Mouse (Mus musculus): ENCODE data around the gene Sh3glb1. TPM values are rescaled to one million over a fixed set of nuclear protein-coding genes. Genes with fewer than 3 reads are reported as not detected.
"Not testable (repeated sequence)": the region's sequence is repeated elsewhere in the genome, so short reads cannot be mapped to it uniquely, and the experiment has no call there.

Gene Sh3glb1
- polyA plus RNA-seq, 1 experiment, result 106 TPM

- no peaks in the 10 kb centered on the region for H3K36me3 ChIP-seq (ENCODE audit: control insufficient read depth, insufficient read depth)
- no peak overlapping the region for H3K4me3 ChIP-seq (ENCODE audit: insufficient read depth, poor library complexity, severe bottlenecking)
- H3K79me2 ChIP-seq (ENCODE audit: control insufficient read depth, insufficient read depth), result no peaks in the 10 kb centered on the region
- TF ChIP-seq MAX (IDR thresholded peaks at IDR 0.05) (no peak), FOSL1 (IDR thresholded peaks at IDR 0.05; ENCODE audit: insufficient read depth, low read length, poor library complexity, severe bottlenecking) (no peak), MYOG (IDR thresholded peaks at IDR 0.05; ENCODE audit: control insufficient read depth, extremely low read depth, insufficient read length) (no peak), CEBPB (IDR thresholded peaks at IDR 0.05; ENCODE audit: low read depth) (no peak), CTCF (IDR thresholded peaks at IDR 0.05; ENCODE audit: control insufficient read depth, insufficient read depth, insufficient read length) (no peak)
- H3ac ChIP-seq (ENCODE audit: control insufficient read depth, insufficient read length, low read depth), result no peak overlapping the region
- no peaks in the 10 kb centered on the region for H3K79me3 ChIP-seq (ENCODE audit: low read depth)
- no peaks in the 10 kb centered on the region for H3K27me3 ChIP-seq (ENCODE audit: control insufficient read depth, insufficient read depth, insufficient read length)
Measured at GRCm38 (mm10) chr3:144753120-144753519, 33.0 kb upstream of the Sh3glb1 start.

- H3ac ChIP-seq (ENCODE audit: control insufficient read depth, insufficient read length, low read depth); H3K36me3 ChIP-seq (ENCODE audit: control insufficient read depth, insufficient read depth); H3K27me3 ChIP-seq (ENCODE audit: control insufficient read depth, insufficient read depth, insufficient read length); H3K79me2 ChIP-seq (ENCODE audit: control insufficient read depth, insufficient read depth); H3K79me3 ChIP-seq (ENCODE audit: low read depth); H3K4me3 ChIP-seq (ENCODE audit: insufficient read depth, poor library complexity, severe bottlenecking): not testable (repeated sequence)
Measured at GRCm38 (mm10) chr3:144749062-144749963, 29.2 kb upstream of the Sh3glb1 start.

- H3K27me3 ChIP-seq (ENCODE audit: control insufficient read depth, insufficient read depth, insufficient read length); H3ac ChIP-seq (ENCODE audit: control insufficient read depth, insufficient read length, low read depth); H3K79me3 ChIP-seq (ENCODE audit: low read depth); H3K4me3 ChIP-seq (ENCODE audit: insufficient read depth, poor library complexity, severe bottlenecking); H3K36me3 ChIP-seq (ENCODE audit: control insufficient read depth, insufficient read depth); H3K79me2 ChIP-seq (ENCODE audit: control insufficient read depth, insufficient read depth): not testable (repeated sequence)
Measured at GRCm38 (mm10) chr3:144747706-144748105, 27.6 kb upstream of the Sh3glb1 start.

- H3K4me3 ChIP-seq (ENCODE audit: insufficient read depth, poor library complexity, severe bottlenecking); H3K36me3 ChIP-seq (ENCODE audit: control insufficient read depth, insufficient read depth); H3K79me2 ChIP-seq (ENCODE audit: control insufficient read depth, insufficient read depth); H3ac ChIP-seq (ENCODE audit: control insufficient read depth, insufficient read length, low read depth); H3K79me3 ChIP-seq (ENCODE audit: low read depth); H3K27me3 ChIP-seq (ENCODE audit: control insufficient read depth, insufficient read depth, insufficient read length): not testable (repeated sequence)
Measured at GRCm38 (mm10) chr3:144738396-144738795, 18.3 kb upstream of the Sh3glb1 start.

- TF ChIP-seq FOSL1 (IDR thresholded peaks at IDR 0.05; ENCODE audit: insufficient read depth, low read length, poor library complexity, severe bottlenecking), result no peak
- no peak for TF ChIP-seq MAX (IDR thresholded peaks at IDR 0.05)
- no peak for TF ChIP-seq CEBPB (IDR thresholded peaks at IDR 0.05; ENCODE audit: low read depth)
- no peak for TF ChIP-seq MYOD1 (IDR thresholded peaks at IDR 0.05; ENCODE audit: control insufficient read depth, insufficient read length, low read depth)
- TF ChIP-seq MYOG (IDR thresholded peaks at IDR 0.05; ENCODE audit: control insufficient read depth, extremely low read depth, insufficient read length), result no peak
- no peak for TF ChIP-seq USF1 (IDR thresholded peaks at IDR 0.05; ENCODE audit: low read depth)
- no peak for TF ChIP-seq CTCF (IDR thresholded peaks at IDR 0.05; ENCODE audit: control insufficient read depth, insufficient read depth, insufficient read length)
- H3K4me3 ChIP-seq (ENCODE audit: insufficient read depth, poor library complexity, severe bottlenecking), result no peak overlapping the region
- no peak overlapping the region for H3ac ChIP-seq (ENCODE audit: control insufficient read depth, insufficient read length, low read depth)
- H3K36me3 ChIP-seq (ENCODE audit: control insufficient read depth, insufficient read depth), result no peaks in the 10 kb centered on the region
- H3K27me3 ChIP-seq (ENCODE audit: control insufficient read depth, insufficient read depth, insufficient read length), result no peaks in the 10 kb centered on the region
- H3K79me3 ChIP-seq (ENCODE audit: low read depth), result no peaks in the 10 kb centered on the region
- no peaks in the 10 kb centered on the region for H3K79me2 ChIP-seq (ENCODE audit: control insufficient read depth, insufficient read depth)
Measured at GRCm38 (mm10) chr3:144736831-144737230, 16.7 kb upstream of the Sh3glb1 start.

- Histone ChIP-seq H3K4me3 (ENCODE audit: insufficient read depth, poor library complexity, severe bottlenecking) (no peak overlapping the region), H3K27me3 (ENCODE audit: control insufficient read depth, insufficient read depth, insufficient read length) (no peaks in the 10 kb centered on the region), H3K36me3 (ENCODE audit: control insufficient read depth, insufficient read depth) (no peaks in the 10 kb centered on the region), H3K79me3 (ENCODE audit: low read depth) (peaks cover 10% of the 10 kb centered on the region), H3K79me2 (ENCODE audit: control insufficient read depth, insufficient read depth) (peaks cover 15% of the 10 kb centered on the region), H3ac (ENCODE audit: control insufficient read depth, insufficient read length, low read depth) (no peak overlapping the region)
- TF ChIP-seq FOSL1 (IDR thresholded peaks at IDR 0.05; ENCODE audit: insufficient read depth, low read length, poor library complexity, severe bottlenecking) (no peak), MAX (IDR thresholded peaks at IDR 0.05) (no peak), CTCF (IDR thresholded peaks at IDR 0.05; ENCODE audit: control insufficient read depth, insufficient read depth, insufficient read length) (peak; percentile 36), MYOG (IDR thresholded peaks at IDR 0.05; ENCODE audit: control insufficient read depth, extremely low read depth, insufficient read length) (no peak), MYOD1 (IDR thresholded peaks at IDR 0.05; ENCODE audit: control insufficient read depth, insufficient read length, low read depth) (no peak), CEBPB (IDR thresholded peaks at IDR 0.05; ENCODE audit: low read depth) (no peak)
Measured at GRCm38 (mm10) chr3:144723455-144723854, 3.3 kb upstream of the Sh3glb1 start.

GRCm38 (mm10) chr3:144722566-144722965 is 2.4 kb upstream of the Sh3glb1 start:
- Histone ChIP-seq H3K79me3 (ENCODE audit: low read depth) (peaks cover 19% of the 10 kb centered on the region), H3K79me2 (ENCODE audit: control insufficient read depth, insufficient read depth) (peaks cover 24% of the 10 kb centered on the region)
- not testable (repeated sequence) for H3K27me3 ChIP-seq (ENCODE audit: control insufficient read depth, insufficient read depth, insufficient read length); H3ac ChIP-seq (ENCODE audit: control insufficient read depth, insufficient read length, low read depth); H3K36me3 ChIP-seq (ENCODE audit: control insufficient read depth, insufficient read depth); H3K4me3 ChIP-seq (ENCODE audit: insufficient read depth, poor library complexity, severe bottlenecking)
